Comparison of ENCODE assay signal across 19 mouse cellular contexts in the genomic region with DNA sequence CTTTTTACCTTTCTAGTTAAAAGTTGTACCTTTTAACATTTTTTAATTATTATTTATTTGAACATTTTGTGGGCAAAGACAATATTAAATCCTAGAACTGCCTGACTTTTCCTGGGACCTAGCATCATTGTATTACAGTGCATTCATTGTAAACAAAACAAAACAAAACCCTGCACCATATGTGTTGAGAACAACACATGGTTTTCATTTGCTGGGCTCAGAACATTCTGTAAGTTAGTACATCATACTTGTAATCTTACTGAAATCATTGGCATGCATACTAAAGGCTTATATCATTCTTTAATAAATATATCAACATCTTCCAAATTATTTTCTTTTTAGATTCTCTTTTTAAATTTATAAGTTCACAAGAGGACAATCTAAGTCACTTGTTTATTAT. TPM values are rescaled to one million over a fixed set of nuclear protein-coding genes. Genes with fewer than 3 reads are reported as not detected.
DNase-seq lines count a peak whose midpoint lies in the region; ATAC-seq lines count a peak whose summit lies in the region.
"Had no signal": no experiment of that assay in that cellular context is flagged by ENCODE, and none has a peak within 500 bp of the region (broad histone marks: within the 10 kb centered on the region; RNA-seq: fewer than 3 reads in every experiment).

No protein-coding gene starts in this region.

- H3K36me3 ChIP-seq in embryonic facial prominence, embryonic 11.5 days (replicated peaks; ENCODE audit: control insufficient read depth, insufficient read depth, low read depth, low read length), result no peaks in the 10 kb centered on the region
- H3K36me3 ChIP-seq in embryonic facial prominence, embryonic 10.5 days (replicated peaks), result no peaks in the 10 kb centered on the region
- no peaks in the 10 kb centered on the region for H3K36me3 ChIP-seq in embryonic facial prominence, embryonic 14.5 days (ENCODE audit: control insufficient read depth, insufficient read depth, low read length)
- H3K36me3 ChIP-seq: forebrain, embryonic 15.5 days had no signal

- no peak overlapping the region for H3K27ac ChIP-seq in embryonic facial prominence, embryonic 11.5 days (replicated peaks; ENCODE audit: low read depth, low read length)
- no peak overlapping the region for H3K27ac ChIP-seq in embryonic facial prominence, embryonic 10.5 days (replicated peaks)
- H3K27ac ChIP-seq in embryonic facial prominence, embryonic 14.5 days (replicated peaks; ENCODE audit: low read depth, low read length), result no peak overlapping the region
- H3K27ac ChIP-seq: forebrain, embryonic 13.5 days; forebrain, embryonic 15.5 days had no signal

- ATAC-seq in embryonic facial prominence, embryonic 11.5 days (replicated peaks; ENCODE audit: insufficient number of reproducible peaks, low FRiP score, low TSS enrichment, low read depth), result no peak
- ATAC-seq in embryonic facial prominence, embryonic 14.5 days (ENCODE audit: low read depth), result no peak
- ATAC-seq: activated CD4-positive, CD25-positive, alpha-beta regulatory T cell, adult 4 months; forebrain, embryonic 13.5 days; forebrain, embryonic 15.5 days; forebrain, postnatal 0 days; Patski had no signal

- H3K27me3 ChIP-seq in embryonic facial prominence, embryonic 11.5 days (ENCODE audit: control insufficient read depth, insufficient read depth, low read length), result no peaks in the 10 kb centered on the region
- peaks cover 17% of the 10 kb centered on the region for H3K27me3 ChIP-seq in embryonic facial prominence, embryonic 10.5 days (replicated peaks; ENCODE audit: low read depth, poor library complexity, severe bottlenecking)
- no peaks in the 10 kb centered on the region for H3K27me3 ChIP-seq in embryonic facial prominence, embryonic 14.5 days (replicated peaks; ENCODE audit: control insufficient read depth, insufficient read depth, low read length)
- H3K27me3 ChIP-seq: embryonic facial prominence, embryonic 13.5 days; forebrain, embryonic 13.5 days; forebrain, embryonic 15.5 days; Patski had no signal

- no peaks in the 10 kb centered on the region for H3K9me3 ChIP-seq in embryonic facial prominence, embryonic 11.5 days (replicated peaks; ENCODE audit: control insufficient read depth, low read length)
- no peaks in the 10 kb centered on the region for H3K9me3 ChIP-seq in embryonic facial prominence, embryonic 10.5 days
- no peaks in the 10 kb centered on the region for H3K9me3 ChIP-seq in embryonic facial prominence, embryonic 14.5 days (ENCODE audit: control insufficient read depth, low read length)
- H3K9me3 ChIP-seq: embryonic facial prominence, embryonic 13.5 days; forebrain, embryonic 13.5 days; forebrain, embryonic 15.5 days had no signal

- H3K4me1 ChIP-seq in embryonic facial prominence, embryonic 11.5 days (ENCODE audit: control insufficient read depth, insufficient read depth, low read length), result no peaks in the 10 kb centered on the region
- H3K4me1 ChIP-seq in embryonic facial prominence, embryonic 10.5 days, result peaks cover 36% of the 10 kb centered on the region
- peaks cover 11% of the 10 kb centered on the region for H3K4me1 ChIP-seq in embryonic facial prominence, embryonic 14.5 days (ENCODE audit: control insufficient read depth, insufficient read depth, low read length)

- no peak overlapping the region for H3K4me2 ChIP-seq in embryonic facial prominence, embryonic 11.5 days (ENCODE audit: low read depth, low read length)
- H3K4me2 ChIP-seq in embryonic facial prominence, embryonic 14.5 days (ENCODE audit: low read depth, low read length), result no peak overlapping the region
- H3K4me2 ChIP-seq: embryonic facial prominence, embryonic 13.5 days; forebrain, embryonic 13.5 days; forebrain, embryonic 15.5 days had no signal

- peak; percentile 45 for DNase-seq in embryonic facial prominence, embryonic 11.5 days (ENCODE audit: low spot score)
- no peak for DNase-seq in embryonic facial prominence, embryonic 10.5 days (ENCODE audit: low spot score)
- peak; percentile 55 for DNase-seq in 3T3-L1 (ENCODE audit: low read depth, low spot score)
- peak; percentile 65 for DNase-seq in embryonic facial prominence, embryonic 14.5 days (ENCODE audit: low spot score)
- DNase-seq in right cerebral cortex, postnatal 25 days, result no peak
- DNase-seq: adrenal gland, adult 8-10 months; adrenal gland, postnatal 14 days; adrenal gland, postnatal 36 days; cerebellum, adult 11 months; cerebellum, adult 18-20 months; cerebellum, adult 8-10 months; cerebellum, postnatal 36 days; embryo, embryonic 11 days; forebrain, postnatal 0 days had no signal

- no peak overlapping the region for H3K9ac ChIP-seq in embryonic facial prominence, embryonic 11.5 days (replicated peaks; ENCODE audit: low read length)
- H3K9ac ChIP-seq in embryonic facial prominence, embryonic 14.5 days (ENCODE audit: low read depth, low read length), result no peak overlapping the region
- H3K9ac ChIP-seq: embryonic facial prominence, embryonic 13.5 days; forebrain, embryonic 13.5 days; forebrain, embryonic 15.5 days; forebrain, postnatal 0 days had no signal

- H3K4me3 ChIP-seq in embryonic facial prominence, embryonic 11.5 days (ENCODE audit: low read depth, low read length), result no peak overlapping the region
- H3K4me3 ChIP-seq in embryonic facial prominence, embryonic 10.5 days, result no peak overlapping the region
- H3K4me3 ChIP-seq in embryonic facial prominence, embryonic 14.5 days (ENCODE audit: low read depth, low read length), result no peak overlapping the region
- H3K4me3 ChIP-seq: embryonic facial prominence, embryonic 13.5 days; forebrain, embryonic 13.5 days; forebrain, embryonic 15.5 days had no signal

RNA-seq across cellular contexts. Expression of a gene that starts 2.4 kb away (rescaled TPM):
- polyA plus RNA-seq in embryonic facial prominence, embryonic 11.5 days (2014; fragmentation: Nextera tagmentation; extraction: Ambion mirVana), result 4.0 and 5.3 TPM in 2 replicates
- 3.4 and 4.6 TPM in 2 replicates for polyA plus RNA-seq in embryonic facial prominence, embryonic 10.5 days (2016; fragmentation: Nextera tagmentation; extraction: Ambion mirVana)
- polyA plus RNA-seq in embryonic facial prominence, embryonic 14.5 days (2014; fragmentation: Nextera tagmentation; extraction: Ambion mirVana), result 4.8 and 6.8 TPM in 2 replicates

Comparison
In these comparisons a context has a peak if more than half of its experiments do, and no peak if none do; other contexts are left out.
1. DNase-seq: peak in embryonic facial prominence, embryonic 11.5 days (single experiment), 3T3-L1 (single experiment) and embryonic facial prominence, embryonic 14.5 days (single experiment); none in embryonic facial prominence, embryonic 10.5 days (single experiment) and right cerebral cortex, postnatal 25 days (single experiment).